Mouse (Mus musculus): ENCODE results near the gene 9130230L23Rik.

9130230L23Rik gene

DNA sequence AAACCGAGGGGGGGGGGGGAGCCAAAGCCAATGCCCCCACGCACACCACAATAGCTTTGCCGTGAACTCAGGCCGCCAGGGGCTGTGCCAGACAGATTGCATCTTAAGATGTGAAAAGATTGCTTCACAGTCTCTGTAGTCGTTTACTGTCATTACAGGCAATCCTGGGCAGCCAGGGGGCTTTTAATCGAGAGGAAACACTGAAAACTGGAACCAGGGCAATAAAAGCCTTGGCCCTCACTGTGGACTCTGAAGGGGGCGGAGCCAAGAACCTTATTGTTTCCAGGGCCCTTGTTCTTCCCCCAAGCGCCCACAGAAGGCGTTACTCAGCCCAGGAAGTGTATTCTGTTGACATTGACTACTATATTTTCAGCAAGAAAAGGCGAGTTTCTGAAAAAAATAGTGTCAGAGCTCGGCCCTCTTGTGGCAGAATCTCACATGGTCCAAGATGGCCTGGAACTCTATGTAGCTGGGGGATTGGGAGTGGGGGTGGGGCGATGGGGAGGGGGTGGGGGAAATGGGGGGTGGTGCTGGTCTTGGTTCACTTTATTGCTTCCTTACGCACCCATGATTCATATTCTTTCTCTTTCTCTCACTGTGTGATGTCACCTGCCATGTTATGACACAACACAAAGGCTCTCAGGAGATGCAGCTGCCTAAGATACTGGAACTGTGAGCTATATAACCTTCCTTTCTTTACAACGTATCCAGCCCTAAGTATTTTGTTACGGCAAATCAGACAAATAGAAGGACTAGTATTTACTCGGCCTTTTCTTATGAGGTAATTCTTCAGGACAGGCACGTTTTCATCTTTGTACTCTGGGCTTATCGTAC, 53.2 kb downstream of the 9130230L23Rik start:
- DNase-seq: peak in 1 of 2 experiments; percentile 23

GRCm38 (mm10) chr5:65950236-65950635, 53.8 kb downstream of the 9130230L23Rik start:
- DNase-seq: no peak

GRCm38 (mm10) chr5:65949822-65950221, 54.3 kb downstream of the 9130230L23Rik start:
- no peak for DNase-seq

- DNase-seq: no peak
Measured at GRCm38 (mm10) chr5:65941145-65941544, 62.9 kb downstream of the 9130230L23Rik start.

- peak; percentile 89 to 91 for DNase-seq
Measured at GRCm38 (mm10) chr5:65937998-65938715, 65.9 kb downstream of the 9130230L23Rik start.

DNA sequence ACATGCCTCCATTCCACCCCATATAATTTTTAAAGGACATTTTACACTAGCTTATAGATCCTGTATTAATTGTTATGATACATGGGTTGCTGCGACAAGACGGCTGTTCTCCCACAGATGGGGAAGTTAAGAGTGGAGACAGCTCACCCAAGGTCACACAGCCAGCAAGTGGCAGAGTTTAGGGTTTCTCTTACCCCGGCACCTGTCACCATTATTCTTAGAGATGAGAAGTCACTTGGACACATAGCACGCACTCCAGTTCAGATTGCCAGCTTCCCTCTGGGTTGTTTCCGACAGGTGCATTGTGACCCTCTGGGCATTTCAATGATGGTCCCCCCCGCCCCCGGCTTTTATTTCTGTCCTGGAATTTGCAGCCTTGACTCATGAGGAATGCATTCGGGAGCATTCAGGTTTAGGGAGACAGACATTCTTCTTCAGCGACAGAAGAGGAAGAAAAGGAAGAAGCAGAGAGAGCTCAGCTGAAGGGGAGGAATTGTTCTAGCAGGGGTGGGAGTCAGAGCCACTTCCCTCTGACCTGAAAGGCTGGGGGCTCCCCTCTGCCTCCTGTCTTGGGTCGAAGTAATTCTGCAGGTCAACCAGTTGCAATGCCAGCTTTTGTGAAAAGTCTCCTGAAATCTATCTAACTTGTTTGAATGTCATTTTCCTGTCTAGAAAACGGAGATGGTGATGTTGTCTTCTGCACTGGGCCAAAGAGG, 66.9 kb downstream of the 9130230L23Rik start:
- DNase-seq: no peak

- DNase-seq: no peak
Measured at GRCm38 (mm10) chr5:65934783-65935182, 69.3 kb downstream of the 9130230L23Rik start, which contains the start of gene Chrna9. Gene Chrna9, plus strand, starts transcription at chr5:65934921.

DNA sequence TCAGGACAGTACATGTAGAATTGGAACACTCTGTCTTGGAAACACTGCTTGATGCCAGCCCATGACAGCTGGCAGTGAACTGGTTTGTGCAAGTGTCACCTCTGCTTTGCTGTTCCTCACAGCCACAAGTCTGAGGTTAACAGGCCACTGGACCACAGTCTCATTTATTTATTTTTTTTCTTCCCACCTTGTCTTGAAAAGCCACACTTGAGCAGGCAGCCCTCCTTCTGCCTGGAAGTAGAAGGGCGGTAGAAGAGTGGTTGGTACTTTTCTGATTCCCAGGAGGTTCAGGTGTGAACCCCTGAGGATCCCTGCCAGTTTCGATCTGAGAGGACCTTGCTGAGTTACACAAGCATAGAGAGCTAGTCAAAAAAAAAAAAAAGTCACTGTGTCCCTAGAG, 70.3 kb downstream of the 9130230L23Rik start:
- no peak for DNase-seq

GRCm38 (mm10) chr5:65933258-65933657, 70.8 kb downstream of the 9130230L23Rik start:
- DNase-seq: no peak

DNA sequence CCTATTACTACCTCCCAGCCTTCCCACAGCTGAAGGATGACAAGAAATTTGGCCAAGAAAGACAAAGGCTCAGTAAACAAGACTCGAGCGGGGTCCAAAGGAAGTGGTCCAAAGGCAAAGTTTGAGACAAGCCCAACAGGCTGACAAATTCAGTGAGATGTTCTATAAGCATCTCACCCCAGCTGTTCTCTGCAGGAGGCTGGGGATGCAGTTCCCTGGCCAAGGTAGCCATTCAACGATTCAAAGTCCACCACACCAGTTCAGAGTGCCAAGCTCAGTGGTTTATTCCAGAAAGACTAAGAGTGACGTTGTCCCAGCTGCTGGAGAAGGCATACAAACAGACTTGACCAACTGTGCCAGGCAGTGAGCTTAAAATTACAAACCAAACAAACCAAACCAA, 73.9 kb downstream of the 9130230L23Rik start:
- DNase-seq: no peak
